Mouse (Mus musculus) testis, adult 2 months (tissue): ENCODE measurements around the gene Unc13a. TPM values are rescaled to one million over a fixed set of nuclear protein-coding genes. Genes with fewer than 3 reads are reported as not detected.

Experiments
- H3K27ac ChIP-seq: fragments of 200-500 bp; 2 replicates; pipeline ENCODE4 v1.5.1; 2012; ENCODE audit warnings: low read depth, low read length; ENCODE audit not compliant: control insufficient read depth, insufficient read depth
- H3K27me3 ChIP-seq: fragments of 200-500 bp; 2 replicates; pipeline ENCODE4 v1.6.1; 2012; ENCODE audit warnings: mild to moderate bottlenecking, low read length, moderate library complexity; ENCODE audit not compliant: control insufficient read depth, insufficient read depth
- H3K36me3 ChIP-seq: fragments of 200-500 bp; 2 replicates; pipeline ENCODE4 v1.6.1; 2012; ENCODE audit warnings: mild to moderate bottlenecking, low read length; ENCODE audit not compliant: control insufficient read depth, insufficient read depth
- H3K4me1 ChIP-seq: fragments of 200-500 bp; 2 replicates; pipeline ENCODE4 v1.6.1; 2012; ENCODE audit warnings: low read length; ENCODE audit not compliant: control insufficient read depth, insufficient read depth
- H3K4me3 ChIP-seq: fragments of 200-500 bp; 2 replicates; pipeline ENCODE4 v1.5.1; 2012; ENCODE audit warnings: low read depth, mild to moderate bottlenecking, low read length, moderate library complexity, mixed read lengths; ENCODE audit not compliant: control insufficient read depth
- CTCF ChIP-seq: fragments of 200-500 bp; IDR thresholded peaks from 2 replicates; pipeline ENCODE4 v1.5.1; 2012; ENCODE audit warnings: low read depth, mild to moderate bottlenecking, inconsistent platforms, low read length, moderate library complexity; ENCODE audit not compliant: control insufficient read depth, insufficient read depth, insufficient replicate concordance
- POLR2A ChIP-seq: fragments of 200-500 bp; IDR thresholded peaks from 2 replicates; pipeline ENCODE4 v1.6.1; 2012; ENCODE audit warnings: low read depth, mild to moderate bottlenecking, inconsistent platforms, low read length, moderate library complexity; ENCODE audit not compliant: control insufficient read depth
- polyA plus RNA-seq: library from polyadenylated mRNA; depleted of rRNA; stranded (reverse); fragments of >200 nt; gene quantifications from 2 replicates; pipeline ENCODE4 v1.2.3, GENCODE M21; 2012

Unc13a gene
- polyA plus RNA-seq, 1 experiment, result 0.33 TPM

DNA sequence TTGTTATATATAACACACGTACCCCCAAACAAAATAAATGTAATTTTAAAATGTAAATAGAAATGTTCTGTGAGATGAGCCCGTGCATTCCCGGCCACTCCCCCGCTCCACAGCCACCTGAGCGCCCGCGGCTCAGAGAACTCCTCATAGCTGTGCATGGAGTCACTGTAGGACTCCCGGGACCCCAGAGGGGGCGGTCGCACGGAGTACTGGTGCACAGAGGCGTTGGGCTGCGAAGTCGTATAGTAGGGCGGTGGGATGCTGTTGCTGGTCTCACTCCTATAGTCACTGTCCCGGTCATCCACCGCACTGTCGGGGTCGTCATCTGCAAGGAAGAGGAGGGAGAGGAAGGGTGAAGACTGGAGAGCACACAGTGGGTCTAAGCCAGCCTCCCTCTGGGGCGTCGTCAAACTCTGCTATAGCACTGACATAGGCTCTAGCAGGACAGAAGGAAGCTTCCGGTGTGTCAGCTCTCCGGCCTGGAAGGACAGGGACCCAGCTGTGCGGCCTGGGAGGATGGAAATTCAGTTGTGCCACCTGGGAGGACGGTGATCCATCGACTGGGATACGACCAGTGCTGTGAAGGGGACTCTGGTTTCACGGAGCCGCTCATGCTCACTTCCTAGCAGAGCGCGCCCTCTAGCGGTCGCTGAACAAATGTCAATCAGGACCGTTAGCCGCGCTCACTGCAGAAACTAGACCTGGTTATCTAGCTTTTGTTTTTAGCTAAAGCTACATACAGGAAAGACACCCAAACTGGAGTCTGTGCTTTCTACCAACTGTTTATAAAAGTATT is 11.0 kb downstream of the Unc13a start:
- Histone ChIP-seq H3K27ac (no peak overlapping the region), H3K27me3 (no peaks in the 10 kb centered on the region), H3K4me1 (peaks cover 7% of the 10 kb centered on the region), H3K4me3 (peak overlapping the region; percentile 70), H3K36me3 (no peaks in the 10 kb centered on the region)
- TF ChIP-seq CTCF, result peak; percentile 96
- no peak for TF ChIP-seq POLR2A

DNA sequence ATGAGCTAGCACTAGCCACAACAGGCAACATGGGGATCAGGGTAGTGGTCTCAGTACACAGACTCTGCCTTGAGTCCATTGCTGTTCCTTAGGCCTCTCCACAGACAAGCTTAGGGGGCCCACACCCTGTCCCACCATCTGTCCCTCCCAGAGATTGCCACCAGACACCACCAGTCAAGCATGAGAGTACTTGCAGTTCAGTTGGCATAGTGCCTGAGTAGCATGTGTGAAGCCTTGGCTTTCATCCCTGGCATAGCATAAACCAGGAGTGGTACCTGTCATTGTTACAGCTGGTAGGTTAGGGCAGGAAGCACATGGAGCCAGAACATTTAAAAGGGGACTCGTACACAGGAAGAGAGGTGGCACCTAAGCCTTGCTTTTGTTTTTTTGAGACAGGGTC is 11.8 kb downstream of the Unc13a start:
- peaks cover 7% of the 10 kb centered on the region for H3K4me1 ChIP-seq
- H3K27ac ChIP-seq, result no peak overlapping the region
- H3K36me3 ChIP-seq, result no peaks in the 10 kb centered on the region
- H3K4me3 ChIP-seq, result no peak overlapping the region
- H3K27me3 ChIP-seq, result no peaks in the 10 kb centered on the region
- TF ChIP-seq POLR2A (no peak), CTCF (no peak)

DNA sequence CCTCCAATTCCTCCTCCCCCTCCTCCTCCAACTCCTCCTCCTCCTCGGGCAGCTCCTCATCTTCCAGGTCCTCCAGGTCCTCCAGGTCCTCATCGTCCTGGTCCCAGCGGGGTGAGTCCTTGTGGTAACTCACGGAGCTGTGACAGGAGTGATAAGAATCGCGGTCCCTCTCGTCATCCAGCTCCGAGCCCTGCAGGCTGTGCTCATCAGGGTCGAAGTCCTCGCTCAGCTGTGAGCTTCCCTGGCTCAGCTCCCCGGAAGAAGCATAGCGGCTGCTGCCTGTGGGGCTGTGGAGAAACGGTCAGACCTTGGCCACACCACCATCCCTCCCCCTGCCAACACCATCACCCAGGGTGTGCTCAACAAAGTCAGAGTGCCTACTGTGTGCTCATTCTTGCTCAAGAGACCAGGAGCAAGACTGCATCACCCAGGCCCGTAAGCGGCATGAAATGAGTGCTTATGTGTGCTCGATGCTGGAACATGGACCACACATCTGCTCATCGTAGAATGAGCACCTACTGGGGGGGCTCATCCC is 13.0 kb downstream of the Unc13a start:
- Histone ChIP-seq H3K4me1 (peaks cover 11% of the 10 kb centered on the region), H3K27ac (no peak overlapping the region), H3K4me3 (no peak overlapping the region), H3K27me3 (no peaks in the 10 kb centered on the region), H3K36me3 (no peaks in the 10 kb centered on the region)
- no peak for TF ChIP-seq POLR2A
- no peak for TF ChIP-seq CTCF

DNA sequence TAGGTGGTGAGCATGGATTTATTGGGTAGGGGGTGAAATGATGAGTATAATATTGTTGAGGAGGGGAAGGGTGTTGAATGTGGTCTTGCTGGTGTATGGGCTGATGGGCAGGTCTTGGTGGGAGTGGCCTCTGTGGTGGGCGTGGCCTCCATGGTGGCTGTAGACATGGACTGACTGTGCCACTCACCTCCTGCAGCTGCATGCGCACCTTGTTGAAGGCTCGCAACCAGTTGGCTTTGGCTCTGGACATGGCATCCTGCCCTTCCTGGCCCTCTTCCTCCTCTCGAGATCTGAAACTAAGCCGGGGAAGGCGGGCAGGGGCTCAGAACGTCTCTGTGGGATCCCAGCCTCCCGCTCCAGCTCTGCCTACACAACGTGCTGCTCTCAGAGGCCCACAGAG is 13.7 kb downstream of the Unc13a start:
- TF ChIP-seq POLR2A, result no peak
- TF ChIP-seq CTCF, result no peak
- Histone ChIP-seq H3K4me3 (no peak overlapping the region), H3K36me3 (no peaks in the 10 kb centered on the region), H3K27ac (no peak overlapping the region), H3K27me3 (no peaks in the 10 kb centered on the region), H3K4me1 (peaks cover 11% of the 10 kb centered on the region)

DNA sequence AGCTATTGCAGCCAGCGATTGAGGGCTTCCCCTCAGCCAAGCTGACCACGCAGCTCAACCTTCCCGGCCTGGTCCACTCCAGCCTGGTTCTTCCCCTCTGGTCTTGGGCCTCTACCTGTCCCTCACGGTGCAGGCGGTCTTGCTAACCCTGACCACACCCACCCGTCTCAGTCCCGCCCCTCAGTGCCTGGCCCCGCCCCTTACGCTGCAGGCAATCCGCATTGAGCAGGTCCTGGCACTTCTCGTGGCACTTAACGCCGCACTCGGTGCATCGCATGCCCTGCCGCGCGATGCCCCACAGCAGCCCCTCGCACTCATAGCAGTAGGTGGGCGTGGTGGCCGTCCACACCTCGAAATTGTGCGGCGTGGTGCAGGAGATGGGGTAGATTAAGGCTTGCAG is 17.0 kb downstream of the Unc13a start:
- peak overlapping the region; percentile 51; the same call in 1 of the 2 replicates for H3K4me3 ChIP-seq
- TF ChIP-seq CTCF (no peak), POLR2A (no peak)
- H3K27me3 ChIP-seq, result no peaks in the 10 kb centered on the region
- no peaks in the 10 kb centered on the region for H3K36me3 ChIP-seq
- H3K4me1 ChIP-seq, result peaks cover 6% of the 10 kb centered on the region
- H3K27ac ChIP-seq, result no peak overlapping the region

DNA sequence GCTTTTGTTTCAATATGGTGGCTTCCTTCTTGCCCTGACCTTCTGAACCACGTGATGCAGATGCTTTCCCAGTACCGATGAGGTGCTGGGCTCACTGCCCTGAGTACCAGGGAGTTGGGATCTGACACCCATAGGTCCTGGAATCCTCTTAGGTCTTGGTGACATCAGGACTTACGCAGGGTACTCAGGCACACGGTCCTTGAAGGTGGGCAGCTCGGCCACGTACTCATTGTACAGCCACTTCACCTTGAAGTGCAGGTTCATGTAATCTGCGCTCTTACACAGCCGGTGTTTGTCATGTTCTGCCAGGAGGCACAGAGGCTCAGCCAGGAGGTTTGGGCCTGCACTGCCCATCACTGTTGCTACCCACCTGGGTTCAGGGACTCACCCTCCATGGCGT is 26.0 kb downstream of the Unc13a start:
- Histone ChIP-seq H3K27ac (no peak overlapping the region), H3K36me3 (no peaks in the 10 kb centered on the region), H3K4me1 (no peaks in the 10 kb centered on the region), H3K27me3 (no peaks in the 10 kb centered on the region), H3K4me3 (no peak overlapping the region)
- no peak for TF ChIP-seq CTCF
- no peak for TF ChIP-seq POLR2A

DNA sequence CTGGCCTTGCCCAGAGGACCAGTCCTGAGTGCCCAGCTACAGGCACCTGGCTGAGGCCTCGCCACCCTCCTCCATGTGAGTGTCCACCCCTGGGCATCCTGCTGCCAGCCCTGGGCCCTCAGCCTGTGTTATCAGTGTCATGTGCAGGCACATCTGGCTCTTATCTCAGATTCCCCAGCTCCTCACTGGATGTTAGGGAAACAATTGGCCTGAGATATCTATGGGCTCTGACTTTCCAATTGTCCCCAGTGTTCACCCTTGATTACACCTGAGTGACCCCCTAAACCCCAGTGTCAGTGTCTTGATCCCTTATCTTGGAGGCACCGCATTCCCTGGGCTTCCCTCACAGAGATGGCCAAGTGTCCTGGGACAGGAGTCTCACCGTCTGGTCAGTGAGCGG is 32.2 kb downstream of the Unc13a start:
- Histone ChIP-seq H3K4me3 (no peak overlapping the region), H3K27me3 (no peaks in the 10 kb centered on the region), H3K27ac (no peak overlapping the region), H3K36me3 (no peaks in the 10 kb centered on the region), H3K4me1 (peaks cover 3% of the 10 kb centered on the region)
- TF ChIP-seq POLR2A (no peak), CTCF (no peak)

DNA sequence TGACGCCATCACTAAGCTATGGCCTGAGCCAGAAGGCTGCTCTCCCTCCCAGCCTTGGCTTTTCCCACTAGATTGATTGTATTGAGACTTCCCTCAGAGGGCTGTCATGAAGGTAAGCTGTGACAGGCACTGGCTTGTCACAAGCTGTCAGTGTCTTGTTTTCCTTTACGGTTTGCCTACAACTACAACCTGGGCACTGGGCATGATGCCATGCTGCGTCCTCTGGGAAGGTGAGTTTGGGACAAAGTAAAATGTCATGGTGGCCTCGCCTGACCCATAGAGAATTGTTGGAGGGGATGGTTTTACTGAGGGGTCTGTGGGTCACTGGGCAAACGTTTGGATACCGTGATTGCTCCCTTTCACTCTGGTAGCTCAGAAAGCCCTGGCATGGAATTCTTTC is 33.2 kb downstream of the Unc13a start:
- Histone ChIP-seq H3K27ac (no peak overlapping the region), H3K36me3 (no peaks in the 10 kb centered on the region), H3K27me3 (no peaks in the 10 kb centered on the region), H3K4me3 (no peak overlapping the region), H3K4me1 (peaks cover 11% of the 10 kb centered on the region)
- TF ChIP-seq CTCF (no peak), POLR2A (no peak)
